Mouse (Mus musculus) granulocyte monocyte progenitor cell, adult 5-6 weeks (primary cell): ENCODE measurements around the gene Tespa1. TPM values are rescaled to one million over a fixed set of nuclear protein-coding genes. Genes with fewer than 3 reads are reported as not detected.
A peak's percentile ranks its signal among the peaks of the same experiment; 100 is the strongest.
"Not testable (repeated sequence)": the region's sequence is repeated elsewhere in the genome, so short reads cannot be mapped to it uniquely, and the experiment has no call there.

ENCODE experiments used
- ATAC-seq: replicated peaks from 2 replicates; pipeline ENCODE4 v1.8.0; 2016; ENCODE audit warnings: mild to moderate bottlenecking, moderate TSS enrichment, inconsistent platforms; ENCODE audit not compliant: poor library complexity, severe bottlenecking
- total RNA-seq, 2 experiments: library from RNA; stranded (forward) in 1 of 2; stranded (reverse) in 1 of 2; fragments of 200-712, 200-1000 nt in 1 of 2; fragments of >200 nt in 1 of 2; fragmentation: Nextera tagmentation in 1 of 2; gene quantifications; 2 replicates each; pipeline ENCODE4 v1.2.3; 2014 to 2017

The Tespa1 gene
- total RNA-seq, 2 experiments from 2014 or later, result 31.3 to 32.0 TPM

GRCm38 (mm10) chr10:130340050-130340449 lies 17.4 kb downstream of the Tespa1 start:
- not testable (repeated sequence) for ATAC-seq

- ATAC-seq, result no peak; the same call in 1 of the 2 replicates
Measured at GRCm38 (mm10) chr10:130344056-130344455, 21.4 kb downstream of the Tespa1 start.

- ATAC-seq, result peak; percentile 80
Measured at GRCm38 (mm10) chr10:130363438-130364164, 40.9 kb downstream of the Tespa1 start.

- ATAC-seq, result no peak
Measured at GRCm38 (mm10) chr10:130364766-130365165, 42.1 kb downstream of the Tespa1 start.

- no peak for ATAC-seq
Measured at GRCm38 (mm10) chr10:130368384-130368783, 45.7 kb downstream of the Tespa1 start.

GRCm38 (mm10) chr10:130370005-130370682 lies 47.5 kb downstream of the Tespa1 start:
- peak; percentile 96 for ATAC-seq

GRCm38 (mm10) chr10:130371644-130372043 lies 49.0 kb downstream of the Tespa1 start:
- ATAC-seq, result no peak

- ATAC-seq, result no peak
Measured at GRCm38 (mm10) chr10:130372491-130373173, 50.0 kb downstream of the Tespa1 start.

GRCm38 (mm10) chr10:130375145-130375544 lies 52.5 kb downstream of the Tespa1 start:
- ATAC-seq, result no peak

- no peak for ATAC-seq
Measured at GRCm38 (mm10) chr10:130394232-130394631, 71.6 kb downstream of the Tespa1 start, which contains the start of gene Vmn2r84. Gene Vmn2r84 (minus strand): TSS chr10:130394332.

GRCm38 (mm10) chr10:130412167-130412698 lies 89.6 kb downstream of the Tespa1 start:
- peak; percentile 54 for ATAC-seq

Other genes with a start within 250 kb of the Tespa1 start
- gene Olfr823, start 207.5 kb upstream of the Tespa1 start, total RNA-seq (2014; fragmentation: Nextera tagmentation), result not detected in 2 replicates
- gene Olfr823, start 207.5 kb upstream of the Tespa1 start, total RNA-seq (2017), result not detected in 2 replicates
- not detected in 2 replicates for gene Olfr824, start 192.9 kb upstream of the Tespa1 start, total RNA-seq (2014; fragmentation: Nextera tagmentation)
- not detected in 2 replicates for gene Olfr824, start 192.9 kb upstream of the Tespa1 start, total RNA-seq (2017)
- gene Olfr825, start 156.1 kb upstream of the Tespa1 start, total RNA-seq (2014; fragmentation: Nextera tagmentation), result not detected in 2 replicates
- gene Olfr825, start 156.1 kb upstream of the Tespa1 start, total RNA-seq (2017), result not detected in 2 replicates
- not detected in 2 replicates for gene Olfr826, start 138.7 kb upstream of the Tespa1 start, total RNA-seq (2014; fragmentation: Nextera tagmentation)
- not detected in 2 replicates for gene Olfr826, start 138.7 kb upstream of the Tespa1 start, total RNA-seq (2017)
- not detected in 2 replicates for gene Olfr827, start 108.5 kb upstream of the Tespa1 start, total RNA-seq (2014; fragmentation: Nextera tagmentation)
- not detected in 2 replicates for gene Olfr827, start 108.5 kb upstream of the Tespa1 start, total RNA-seq (2017)
- gene Neurod4, start 42.6 kb upstream of the Tespa1 start, total RNA-seq (2014; fragmentation: Nextera tagmentation), result not detected in 2 replicates
- not detected in 2 replicates for gene Neurod4, start 42.6 kb upstream of the Tespa1 start, total RNA-seq (2017)
- gene Vmn2r84, start 71.5 kb downstream of the Tespa1 start, total RNA-seq (2014; fragmentation: Nextera tagmentation), result not detected in 2 replicates
- gene Vmn2r84, start 71.5 kb downstream of the Tespa1 start, total RNA-seq (2017), result not detected in 2 replicates
- gene Vmn2r85, start 106.8 kb downstream of the Tespa1 start, total RNA-seq (2014; fragmentation: Nextera tagmentation), result not detected in 2 replicates
- gene Vmn2r85, start 106.8 kb downstream of the Tespa1 start, total RNA-seq (2017), result not detected in 2 replicates
- gene Vmn2r86, start 133.2 kb downstream of the Tespa1 start, total RNA-seq (2014; fragmentation: Nextera tagmentation), result not detected in 2 replicates
- not detected in 2 replicates for gene Vmn2r86, start 133.2 kb downstream of the Tespa1 start, total RNA-seq (2017)
- not detected in 2 replicates for gene Vmn2r87, start 174.5 kb downstream of the Tespa1 start, total RNA-seq (2014; fragmentation: Nextera tagmentation)
- gene Vmn2r87, start 174.5 kb downstream of the Tespa1 start, total RNA-seq (2017), result not detected in 2 replicates